Mouse (Mus musculus) liver, embryonic 11.5 days (tissue): ENCODE data around the gene Tmem123. TPM values are rescaled to one million over a fixed set of nuclear protein-coding genes. Genes with fewer than 3 reads are reported as not detected.

Experiments used
- ATAC-seq: fragments of 200-750 bp; cut with Nextera tagmentation; replicated peaks from 2 replicates; pipeline ENCODE4 v1.8.0; 2017; ENCODE audit warnings: moderate number of reproducible peaks, mild to moderate bottlenecking, moderate TSS enrichment, moderate library complexity; ENCODE audit not compliant: low FRiP score
- DNase-seq: peaks from one replicate; pipeline ENCODE4 v3.0.0-alpha.2; 2017; ENCODE audit warnings: low spot score
- H3K27ac ChIP-seq: fragments of 300-500 bp; sonication (generic); 2 replicates; pipeline ENCODE4 v1.5.1; 2014; ENCODE audit warnings: mild to moderate bottlenecking, low read depth, low read length, control low read depth
- H3K27me3 ChIP-seq: fragments of 300-500 bp; sonication (generic); replicated peaks from 2 replicates; pipeline ENCODE4 v1.6.1; 2014; ENCODE audit warnings: low read length, mixed read lengths; ENCODE audit not compliant: control insufficient read depth, insufficient read depth
- H3K36me3 ChIP-seq: fragments of 300-500 bp; sonication (generic); 2 replicates; pipeline ENCODE4 v1.6.1; 2014; ENCODE audit warnings: mild to moderate bottlenecking, low read length, moderate library complexity, mixed read lengths; ENCODE audit not compliant: control insufficient read depth, insufficient read depth
- H3K4me1 ChIP-seq: fragments of 300-500 bp; sonication (generic); replicated peaks from 2 replicates; pipeline ENCODE4 v1.6.1; 2014; ENCODE audit warnings: low read length, mixed read lengths; ENCODE audit not compliant: control insufficient read depth, insufficient read depth
- H3K4me2 ChIP-seq: fragments of 300-500 bp; sonication (generic); 2 replicates; pipeline ENCODE4 v1.6.1; 2014; ENCODE audit warnings: mild to moderate bottlenecking, control low read depth, moderate library complexity
- H3K4me3 ChIP-seq: fragments of 300-500 bp; sonication (generic); 2 replicates; pipeline ENCODE4 v1.5.1; 2014; ENCODE audit warnings: low read depth, low read length, control low read depth
- H3K9ac ChIP-seq: fragments of 300-500 bp; sonication (generic); 2 replicates; pipeline ENCODE4 v1.6.1; 2014; ENCODE audit warnings: low read depth, low read length, control low read depth
- H3K9me3 ChIP-seq: fragments of 300-500 bp; sonication (generic); 2 replicates; pipeline ENCODE4 v1.6.1; 2016; ENCODE audit warnings: low read length, inconsistent platforms, mixed read lengths; ENCODE audit not compliant: control insufficient read depth
- WGBS: fragments of 180-500 bp; shearing (Covaris S2); extraction: QIAGEN DNeasy Blood & Tissue Kit; methylation state at CpG from one replicate; pipeline ENCODE4 v1.1.7; 2014; 5-methylcytosine and 5-hydroxymethylcytosine counted together
- polyA plus RNA-seq: library from polyadenylated mRNA; unstranded; fragments of >200 nt; fragmentation: Nextera tagmentation; extraction: Ambion mirVana; gene quantifications from 2 replicates; pipeline ENCODE4 v1.2.1, GENCODE M21; 2014

Gene Tmem123
- 87.8 and 98.4 TPM in 2 replicates for polyA plus RNA-seq

DNA sequence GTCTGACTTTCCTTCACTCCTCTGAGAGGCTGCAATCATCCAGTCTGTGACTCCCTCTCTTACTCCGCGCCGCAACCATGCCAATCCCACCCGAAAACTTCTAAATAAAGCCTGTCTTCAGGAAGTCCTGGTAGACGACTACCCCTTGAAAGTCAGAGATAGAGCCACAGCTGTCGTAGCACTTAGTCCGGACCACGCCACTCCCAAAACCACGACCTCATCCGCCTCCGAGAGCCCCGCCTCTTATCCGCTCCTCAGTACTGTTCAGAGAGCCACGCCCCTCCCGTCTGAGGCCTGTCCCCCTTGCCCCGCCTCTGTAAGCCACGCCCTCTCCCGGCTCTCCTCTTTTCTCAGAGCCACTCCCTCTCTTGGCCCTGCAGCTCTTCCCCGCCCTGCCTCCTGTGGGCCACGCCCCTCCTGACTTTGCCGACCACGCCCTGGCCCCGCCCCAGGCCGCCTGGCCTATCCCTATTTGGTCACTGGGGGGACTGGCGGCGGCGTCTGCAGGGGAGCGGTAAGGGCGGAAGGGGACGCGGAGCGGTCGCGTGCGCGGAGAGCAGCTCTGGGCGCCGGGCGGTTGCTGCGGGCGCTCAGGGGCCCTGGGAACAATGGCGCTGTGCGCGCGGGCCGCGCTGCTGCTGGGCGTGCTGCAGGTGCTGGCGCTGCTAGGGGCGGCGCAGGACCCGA is at the start of gene Tmem123:
Tmem123 (plus strand) TSS at position 428 of the 687 bp plus-strand sequence.
- peaks cover 3% of the 10 kb centered on the region; the same call in 1 of the 2 replicates for H3K36me3 ChIP-seq
- 0 out of 2 replicates have a peak, but pooled peaks cover 2% of the 10 kb centered on the region for H3K9me3 ChIP-seq
- DNase-seq (peak; percentile 100), ATAC-seq (peak; percentile 96)
- 0% methylated on average over 51 of the region's 52 CpGs for WGBS
- H3K27me3 ChIP-seq = no peaks in the 10 kb centered on the region
- peak within 1 kb of the TSS; percentile 91 for H3K4me3 ChIP-seq
- peaks cover 21% of the 10 kb centered on the region for H3K4me1 ChIP-seq
- peak within 1 kb of the TSS; percentile 87 for H3K4me2 ChIP-seq
- H3K9ac ChIP-seq = peak within 1 kb of the TSS; percentile 92
- H3K27ac ChIP-seq = peak within 1 kb of the TSS; percentile 86

DNA sequence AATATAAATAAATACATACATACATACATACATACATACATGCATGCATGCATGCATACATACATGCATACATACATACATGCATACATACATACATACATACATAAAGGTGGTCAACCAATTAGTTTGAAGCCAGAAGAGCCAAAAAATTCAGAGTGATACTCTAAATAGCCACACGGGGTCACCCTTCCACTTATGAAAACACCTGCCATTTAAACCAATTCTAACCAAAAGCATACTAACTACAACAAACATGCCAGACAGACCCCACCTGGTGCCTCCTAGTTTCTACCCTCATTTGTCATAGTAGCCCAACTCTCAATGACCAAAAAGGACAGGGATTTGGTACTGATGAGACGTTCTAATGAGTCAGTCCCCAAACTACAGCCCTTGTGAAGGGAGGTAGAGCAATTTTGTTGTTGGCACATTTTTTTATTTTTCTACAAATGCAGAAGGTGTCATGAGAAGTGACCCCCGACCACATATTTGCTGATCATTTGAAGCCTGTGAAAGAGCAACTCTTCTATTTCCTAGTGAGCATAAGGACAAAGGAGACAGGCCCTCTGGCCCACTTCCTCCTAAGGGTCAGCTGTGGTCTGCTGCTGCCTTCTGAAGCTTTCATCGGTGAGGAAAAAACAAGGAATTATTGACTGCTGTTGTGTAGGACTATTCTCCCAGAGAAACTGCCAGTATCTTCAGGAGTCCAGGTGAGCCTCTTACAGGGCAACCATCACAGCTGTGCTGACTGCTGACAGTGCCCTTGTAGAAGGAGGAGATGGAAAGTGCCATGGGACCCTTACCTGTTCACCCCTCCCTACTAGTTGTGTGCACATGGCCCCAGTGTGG is 49.6 kb upstream of the Tmem123 start:
- DNase-seq = no peak
- H3K27me3 ChIP-seq = no peaks in the 10 kb centered on the region
- H3K4me3 ChIP-seq = no peak overlapping the region
- no peaks in the 10 kb centered on the region for H3K9me3 ChIP-seq
- no peak overlapping the region for H3K4me2 ChIP-seq
- no peaks in the 10 kb centered on the region for H3K4me1 ChIP-seq
- no peak overlapping the region for H3K9ac ChIP-seq
- WGBS = 28% methylated on average over 4 of the region's 4 CpGs
- ATAC-seq = no peak; the same call in 1 of the 2 replicates
- H3K36me3 ChIP-seq = no peaks in the 10 kb centered on the region
- H3K27ac ChIP-seq = no peak overlapping the region

DNA sequence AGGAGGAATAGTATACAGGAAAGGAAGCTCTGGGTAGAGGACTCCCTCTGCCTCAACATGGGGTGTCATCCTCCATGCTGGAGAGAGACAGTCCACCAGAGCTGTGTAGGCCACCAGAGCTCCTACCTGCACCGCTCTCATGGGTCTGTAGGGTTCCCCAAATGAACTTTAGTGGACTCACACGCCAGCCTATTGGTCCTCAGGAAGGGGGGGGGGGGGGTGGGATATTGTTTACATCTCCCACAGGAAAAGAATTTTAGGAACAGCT is 49.0 kb upstream of the Tmem123 start:
- H3K9ac ChIP-seq = no peak overlapping the region
- whole genome bisulfite sequencing = 79% methylated on average over 2 of the region's 2 CpGs
- H3K36me3 ChIP-seq = no peaks in the 10 kb centered on the region
- no peak overlapping the region for H3K27ac ChIP-seq
- no peaks in the 10 kb centered on the region for H3K9me3 ChIP-seq
- no peaks in the 10 kb centered on the region for H3K27me3 ChIP-seq
- no peaks in the 10 kb centered on the region for H3K4me1 ChIP-seq
- H3K4me2 ChIP-seq = no peak overlapping the region
- H3K4me3 ChIP-seq = no peak overlapping the region
- ATAC-seq (no peak), DNase-seq (no peak)

DNA sequence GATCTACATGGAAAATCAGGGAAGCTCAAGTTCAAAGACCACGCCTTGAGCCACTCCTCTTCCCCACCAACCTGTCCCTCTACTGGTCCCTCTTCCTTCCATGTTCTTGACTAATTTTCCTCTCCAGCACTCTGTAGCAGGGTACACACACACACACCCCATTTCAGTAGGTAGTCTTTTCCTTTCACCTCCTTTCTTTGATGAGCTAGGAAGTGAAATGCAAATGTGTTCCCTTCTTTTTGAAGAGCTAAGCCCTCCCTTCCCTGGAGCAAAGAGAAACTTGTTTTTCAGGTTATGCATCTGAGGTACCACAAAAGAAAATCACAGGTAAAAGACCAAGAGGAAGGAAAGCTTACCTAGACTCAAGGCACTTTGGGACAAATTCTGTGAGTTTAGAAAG is 42.3 kb upstream of the Tmem123 start:
- no peaks in the 10 kb centered on the region for H3K9me3 ChIP-seq
- no peak overlapping the region for H3K9ac ChIP-seq
- 89% methylated on average over 1 of the region's 1 CpGs for WGBS
- H3K4me3 ChIP-seq = no peak overlapping the region
- ATAC-seq (no peak), DNase-seq (no peak)
- no peaks in the 10 kb centered on the region for H3K4me1 ChIP-seq
- no peaks in the 10 kb centered on the region for H3K27me3 ChIP-seq
- no peak overlapping the region for H3K27ac ChIP-seq
- H3K4me2 ChIP-seq = no peak overlapping the region
- H3K36me3 ChIP-seq = no peaks in the 10 kb centered on the region

DNA sequence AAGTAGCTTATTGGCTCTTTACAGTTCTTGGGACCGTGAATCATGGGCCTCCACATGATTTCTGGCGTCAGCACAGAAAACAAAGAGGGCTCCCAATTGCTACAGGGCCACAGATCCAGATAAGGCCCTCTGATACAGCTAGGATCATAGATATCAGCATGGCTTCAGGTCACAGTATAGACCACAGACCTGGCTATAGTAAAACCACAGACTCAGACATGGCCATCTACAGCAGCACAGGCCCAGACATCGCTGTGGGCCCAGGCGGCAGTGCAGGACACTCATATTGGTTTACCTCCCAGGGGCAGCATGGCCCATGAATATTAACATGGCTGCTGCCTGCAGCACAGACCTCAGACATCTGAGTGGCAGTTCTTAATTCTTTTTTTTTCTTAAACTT is 34.8 kb upstream of the Tmem123 start:
- 50% methylated on average over 4 of the region's 4 CpGs for WGBS
- Histone ChIP-seq H3K4me3 (no peak overlapping the region), H3K4me1 (no peaks in the 10 kb centered on the region), H3K9me3 (no peaks in the 10 kb centered on the region), H3K27me3 (no peaks in the 10 kb centered on the region), H3K36me3 (no peaks in the 10 kb centered on the region), H3K4me2 (no peak overlapping the region), H3K27ac (no peak overlapping the region), H3K9ac (no peak overlapping the region)
- ATAC-seq = no peak; the same call in 1 of the 2 replicates
- DNase-seq = no peak

DNA sequence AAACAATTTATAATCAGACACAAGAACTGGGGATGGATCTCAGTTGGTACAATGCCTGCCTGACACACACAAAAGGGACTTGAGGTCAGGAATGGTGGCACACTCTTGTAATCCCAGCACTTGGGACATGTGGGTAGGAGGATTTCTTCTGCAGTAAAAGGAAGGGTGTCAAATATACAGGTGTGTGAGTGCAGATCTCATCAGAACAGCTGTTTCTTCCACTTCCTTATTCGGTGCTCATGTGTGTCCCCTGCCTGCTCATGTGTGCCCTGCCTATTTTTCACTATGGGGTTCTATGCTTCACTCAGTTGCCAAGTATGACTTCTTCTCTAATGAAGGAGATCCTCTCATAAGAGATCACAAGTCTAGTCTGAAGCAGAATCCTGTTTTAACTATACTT is 21.1 kb upstream of the Tmem123 start:
- H3K4me2 ChIP-seq = no peak overlapping the region
- ATAC-seq = no peak
- no peak for DNase-seq
- no peak overlapping the region for H3K9ac ChIP-seq
- H3K27ac ChIP-seq = no peak overlapping the region
- no peaks in the 10 kb centered on the region for H3K27me3 ChIP-seq
- no peaks in the 10 kb centered on the region for H3K9me3 ChIP-seq
- no peaks in the 10 kb centered on the region for H3K36me3 ChIP-seq
- no peak overlapping the region for H3K4me3 ChIP-seq
- no peaks in the 10 kb centered on the region for H3K4me1 ChIP-seq
- 59% methylated on average over 1 of the region's 1 CpGs for WGBS

DNA sequence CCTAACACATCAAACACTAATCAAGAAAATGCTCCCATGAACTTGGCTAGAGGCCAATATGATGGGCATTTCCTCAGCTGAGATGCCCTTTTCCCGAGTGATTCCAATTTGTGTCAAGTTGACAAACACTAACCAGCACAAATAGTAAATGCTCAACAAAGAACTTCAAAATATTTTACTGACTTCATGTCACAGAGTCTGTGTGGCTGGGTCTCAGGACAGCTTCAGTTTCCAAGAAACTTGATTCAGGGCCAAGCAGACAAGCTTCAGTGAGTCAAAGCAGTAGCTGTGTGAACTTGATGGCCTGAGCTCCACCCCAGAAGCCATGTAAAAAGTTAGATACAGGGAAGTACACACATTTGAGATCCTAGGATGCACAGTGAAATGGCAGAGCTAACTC is 19.7 kb upstream of the Tmem123 start:
- Histone ChIP-seq H3K27ac (no peak overlapping the region), H3K9me3 (no peaks in the 10 kb centered on the region)
- WGBS = 63% methylated on average over 1 of the region's 1 CpGs

DNA sequence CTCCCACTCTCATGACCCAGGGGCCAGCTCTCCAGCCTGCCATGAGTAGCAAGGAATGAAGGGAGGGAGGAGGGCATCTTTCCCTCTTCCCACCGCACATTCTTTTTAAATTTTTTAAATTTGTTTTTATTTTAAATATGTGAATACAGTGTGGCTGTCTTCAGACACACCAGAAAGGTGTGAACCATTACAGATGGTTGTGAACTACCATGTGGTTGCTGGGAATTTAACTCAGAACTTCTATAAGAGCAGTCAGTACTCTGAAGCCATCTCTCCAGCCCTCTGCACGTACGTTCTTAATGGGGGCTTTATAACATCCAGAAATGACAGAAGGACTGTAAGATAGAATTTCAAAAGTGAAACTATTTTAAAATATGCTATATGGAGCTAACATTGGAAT is 15.0 kb upstream of the Tmem123 start:
- H3K36me3 ChIP-seq = no peaks in the 10 kb centered on the region
- ATAC-seq (no peak), DNase-seq (no peak)
- no peak overlapping the region for H3K4me2 ChIP-seq
- H3K4me3 ChIP-seq = no peak overlapping the region
- no peak overlapping the region for H3K27ac ChIP-seq
- H3K9me3 ChIP-seq = no peaks in the 10 kb centered on the region
- no peaks in the 10 kb centered on the region for H3K4me1 ChIP-seq
- no peak overlapping the region for H3K9ac ChIP-seq
- WGBS = 82% methylated on average over 3 of the region's 3 CpGs
- H3K27me3 ChIP-seq = no peaks in the 10 kb centered on the region

More for the DNA sequence above, 19.7 kb upstream of the Tmem123 start:
- no peaks in the 10 kb centered on the region for H3K4me1 ChIP-seq
- no peak overlapping the region for H3K4me3 ChIP-seq
- no peak for ATAC-seq
- no peaks in the 10 kb centered on the region for H3K36me3 ChIP-seq
- H3K4me2 ChIP-seq = no peak overlapping the region
- DNase-seq = no peak
- H3K27me3 ChIP-seq = no peaks in the 10 kb centered on the region
- no peak overlapping the region for H3K9ac ChIP-seq

DNA sequence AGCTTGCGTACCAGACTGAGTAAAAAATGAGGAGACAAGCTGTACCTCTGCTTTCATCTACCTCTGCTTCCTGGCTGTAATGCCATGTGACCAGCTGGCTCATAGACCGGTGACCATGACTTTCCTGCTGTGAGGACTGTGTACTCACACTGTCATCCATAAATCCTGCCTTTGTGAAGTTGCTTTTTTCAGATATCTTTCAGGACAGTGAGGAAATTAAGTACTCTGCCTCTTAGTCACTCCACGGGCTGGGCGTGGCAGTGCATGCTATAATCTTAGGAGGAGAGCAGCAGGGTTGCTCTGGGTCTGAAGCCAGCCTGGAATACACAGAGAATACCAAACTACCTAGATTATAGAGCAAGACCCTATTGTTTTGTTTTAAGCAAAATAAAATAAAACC is 14.3 kb upstream of the Tmem123 start:
- Histone ChIP-seq H3K4me1 (no peaks in the 10 kb centered on the region), H3K9me3 (no peaks in the 10 kb centered on the region), H3K4me2 (no peak overlapping the region), H3K4me3 (no peak overlapping the region), H3K36me3 (no peaks in the 10 kb centered on the region), H3K9ac (no peak overlapping the region), H3K27me3 (no peaks in the 10 kb centered on the region), H3K27ac (no peak overlapping the region)
- DNase-seq = no peak
- no peak for ATAC-seq
- WGBS = 73% methylated on average over 4 of the region's 4 CpGs
